ENCODE assay signal across 8 mouse cellular contexts in genomic region chr16:10369468-10369934, GRCm38 (mm10). TPM values are rescaled to one million over a fixed set of nuclear protein-coding genes. Genes with fewer than 3 reads are reported as not detected.
A peak's percentile ranks its signal among the peaks of the same experiment; 100 is the strongest.
DNase-seq lines count a peak whose midpoint lies in the region; ATAC-seq lines count a peak whose summit lies in the region.

No protein-coding gene starts in this region.

- ATAC-seq in hindbrain, embryonic 12.5 days (ENCODE audit: low FRiP score): peak; percentile 49; the same call in 1 of the 2 replicates
- peak; percentile 49; the same call in 1 of the 2 replicates for ATAC-seq in midbrain, embryonic 13.5 days
- no peak for ATAC-seq in erythroblast, adult 5-6 weeks (replicated peaks; ENCODE audit: low FRiP score, poor library complexity, severe bottlenecking)
- ATAC-seq in inflammation-experienced regulatory T-cells, adult 6 months: no peak

- peaks cover 13% of the 10 kb centered on the region for H3K4me1 ChIP-seq in hindbrain, embryonic 12.5 days
- peaks cover 11% of the 10 kb centered on the region for H3K4me1 ChIP-seq in midbrain, embryonic 13.5 days (replicated peaks)

- no peaks in the 10 kb centered on the region for H3K36me3 ChIP-seq in hindbrain, embryonic 12.5 days
- H3K36me3 ChIP-seq in midbrain, embryonic 13.5 days: no peaks in the 10 kb centered on the region

- H3K27me3 ChIP-seq in hindbrain, embryonic 12.5 days: peaks cover 3% of the 10 kb centered on the region; the same call in 1 of the 2 replicates
- no peaks in the 10 kb centered on the region for H3K27me3 ChIP-seq in midbrain, embryonic 13.5 days

- DNase-seq in cerebellum, adult 9-10 months: peak; percentile 26
- DNase-seq in cerebellum, postnatal 14 days: no peak
- peak; percentile 29 for DNase-seq in kidney, postnatal 14 days
- DNase-seq in kidney, adult 9 months: no peak

- peak overlapping the region; percentile 18; the same call in 1 of the 2 replicates for H3K27ac ChIP-seq in hindbrain, embryonic 12.5 days
- H3K27ac ChIP-seq in midbrain, embryonic 13.5 days: no peak overlapping the region

- 66% methylated on average over 3 of the region's 3 CpGs for WGBS in hindbrain, embryonic 12.5 days
- 70% methylated on average over 3 of the region's 3 CpGs for WGBS in midbrain, embryonic 13.5 days

- H3K4me2 ChIP-seq in hindbrain, embryonic 12.5 days (replicated peaks): no peak overlapping the region
- H3K4me2 ChIP-seq in midbrain, embryonic 13.5 days (replicated peaks): no peak overlapping the region

- no peak overlapping the region; the same call in 1 of the 2 replicates for H3K9ac ChIP-seq in hindbrain, embryonic 12.5 days
- no peak overlapping the region for H3K9ac ChIP-seq in midbrain, embryonic 13.5 days (replicated peaks)

- H3K9me3 ChIP-seq in hindbrain, embryonic 12.5 days (replicated peaks): no peaks in the 10 kb centered on the region
- no peaks in the 10 kb centered on the region for H3K9me3 ChIP-seq in midbrain, embryonic 13.5 days

- no peak overlapping the region for H3K4me3 ChIP-seq in hindbrain, embryonic 12.5 days
- H3K4me3 ChIP-seq in midbrain, embryonic 13.5 days (replicated peaks): no peak overlapping the region

RNA-seq across cellular contexts. Expression of gene Tekt5, which starts 25.8 kb away (rescaled TPM):
- 0.75 and 0.91 TPM in 2 replicates for polyA plus RNA-seq in hindbrain, embryonic 12.5 days (2016; fragmentation: Nextera tagmentation; extraction: Ambion mirVana)
- polyA plus RNA-seq in midbrain, embryonic 13.5 days (2015; fragmentation: Nextera tagmentation; extraction: Ambion mirVana): 2.1 and 2.9 TPM in 2 replicates
- total RNA-seq in erythroblast, adult 5-6 weeks (2015; ENCODE audit: low replicate concordance): not detected in 2 replicates
- not detected in 2 replicates for total RNA-seq in erythroblast, adult 5-6 weeks (2017; ENCODE audit: low replicate concordance)
- polyA plus RNA-seq in inflammation-experienced regulatory T-cells, adult 6 months (2017; shearing (Covaris generic)): not detected

RNA-seq across cellular contexts. Expression of gene Nubp1, which starts 42.2 kb away (rescaled TPM):
- 50.7 and 57.6 TPM in 2 replicates for polyA plus RNA-seq in hindbrain, embryonic 12.5 days (2016; fragmentation: Nextera tagmentation; extraction: Ambion mirVana)
- 52.2 and 53.3 TPM in 2 replicates for polyA plus RNA-seq in midbrain, embryonic 13.5 days (2015; fragmentation: Nextera tagmentation; extraction: Ambion mirVana)
- total RNA-seq in erythroblast, adult 5-6 weeks (2015; ENCODE audit: low replicate concordance): 1.0 and 6.7 TPM in 2 replicates
- 7.8 and 8.6 TPM in 2 replicates for total RNA-seq in erythroblast, adult 5-6 weeks (2017; ENCODE audit: low replicate concordance)
- polyA plus RNA-seq in inflammation-experienced regulatory T-cells, adult 6 months (2017; shearing (Covaris generic)): 10 to 100 TPM; 46.9 to 77.0 (median 47.2) TPM

RNA-seq across cellular contexts. Expression of gene Emp2, which starts 55.7 kb away (rescaled TPM):
- 5.2 and 5.6 TPM in 2 replicates for polyA plus RNA-seq in hindbrain, embryonic 12.5 days (2016; fragmentation: Nextera tagmentation; extraction: Ambion mirVana)
- 2.9 and 3.1 TPM in 2 replicates for polyA plus RNA-seq in midbrain, embryonic 13.5 days (2015; fragmentation: Nextera tagmentation; extraction: Ambion mirVana)
- total RNA-seq in erythroblast, adult 5-6 weeks (2015; ENCODE audit: low replicate concordance): not detected in 2 replicates
- not detected in 2 replicates for total RNA-seq in erythroblast, adult 5-6 weeks (2017; ENCODE audit: low replicate concordance)
- polyA plus RNA-seq in inflammation-experienced regulatory T-cells, adult 6 months (2017; shearing (Covaris generic)): under 1 TPM in 1 of 3 experiments, not detected in 2; 0.07 TPM

Comparison
In these comparisons a context has a peak if more than half of its experiments do, and no peak if none do; other contexts are left out.
1. DNase-seq: peak in cerebellum, adult 9-10 months (single experiment) and kidney, postnatal 14 days (single experiment); none in cerebellum, postnatal 14 days (0 of 2) and kidney, adult 9 months (single experiment).
2. ATAC-seq: peak in hindbrain, embryonic 12.5 days (single experiment) and midbrain, embryonic 13.5 days (single experiment); none in erythroblast, adult 5-6 weeks (single experiment) and inflammation-experienced regulatory T-cells, adult 6 months (single experiment).